Mouse (Mus musculus) stomach, postnatal 0 days (tissue): ENCODE measurements at regions not wholly inside any gene's neighbourhood (a gene's known extent, or its start where the extent isn't known, plus 50 kb on each side); places are given as distances from the start of the nearest gene placed in this dataset.

Experiments
- ATAC-seq: fragments of 200-750 bp; cut with Nextera tagmentation; 2 replicates; pipeline ENCODE4 v1.8.0; 2017; ENCODE audit not compliant: low FRiP score, low TSS enrichment
- DNase-seq: peaks from one replicate; pipeline ENCODE4 v3.0.0-alpha.2; 2016; ENCODE audit warnings: low spot score
- H3K27ac ChIP-seq: fragments of 300-500 bp; sonication (generic); replicated peaks from 2 replicates; pipeline ENCODE4 v1.5.1; 2014; ENCODE audit warnings: mild to moderate bottlenecking, control low read depth
- H3K27me3 ChIP-seq: fragments of 300-500 bp; sonication (generic); 2 replicates; pipeline ENCODE4 v1.6.1; 2014; ENCODE audit warnings: low read length; ENCODE audit not compliant: control insufficient read depth, insufficient read depth
- H3K36me3 ChIP-seq: fragments of 300-500 bp; sonication (generic); 2 replicates; pipeline ENCODE4 v1.6.1; 2014; ENCODE audit warnings: low read length, mixed read lengths; ENCODE audit not compliant: control insufficient read depth, insufficient read depth
- H3K4me1 ChIP-seq: fragments of 300-500 bp; sonication (generic); replicated peaks from 2 replicates; pipeline ENCODE4 v1.6.1; 2014; ENCODE audit warnings: antibody characterized with exemption; ENCODE audit not compliant: control insufficient read depth, insufficient read depth
- H3K4me2 ChIP-seq: fragments of 300-500 bp; sonication (generic); replicated peaks from 2 replicates; pipeline ENCODE4 v1.6.1; 2014; ENCODE audit warnings: low read depth, mild to moderate bottlenecking, control low read depth, moderate library complexity
- H3K4me3 ChIP-seq: fragments of 300-500 bp; sonication (generic); 2 replicates; pipeline ENCODE4 v1.5.1; 2014; ENCODE audit warnings: low read depth, low read length, control low read depth
- H3K9ac ChIP-seq: fragments of 300-500 bp; sonication (generic); 2 replicates; pipeline ENCODE4 v1.6.1; 2014; ENCODE audit warnings: mild to moderate bottlenecking, low read length, control low read depth, mixed read lengths
- H3K9me3 ChIP-seq: fragments of 300-500 bp; sonication (generic); 2 replicates; pipeline ENCODE4 v1.6.1; 2016; ENCODE audit warnings: low read length; ENCODE audit not compliant: control insufficient read depth
- CTCF ChIP-seq: IDR thresholded peaks from 2 replicates; pipeline ENCODE4 v1.5.1; 2016; ENCODE audit warnings: antibody characterized with exemption, low read depth, mild to moderate bottlenecking, moderate library complexity
- EP300 ChIP-seq: optimal IDR thresholded peaks from 2 replicates; pipeline ENCODE3; 2016; ENCODE audit warnings: antibody characterized with exemption
- WGBS: fragments of 180-500 bp; shearing (Covaris S2); extraction: QIAGEN DNeasy Blood & Tissue Kit; methylation state at CpG from one replicate; pipeline ENCODE4 v1.1.7; 2014; 5-methylcytosine and 5-hydroxymethylcytosine counted together

DNA sequence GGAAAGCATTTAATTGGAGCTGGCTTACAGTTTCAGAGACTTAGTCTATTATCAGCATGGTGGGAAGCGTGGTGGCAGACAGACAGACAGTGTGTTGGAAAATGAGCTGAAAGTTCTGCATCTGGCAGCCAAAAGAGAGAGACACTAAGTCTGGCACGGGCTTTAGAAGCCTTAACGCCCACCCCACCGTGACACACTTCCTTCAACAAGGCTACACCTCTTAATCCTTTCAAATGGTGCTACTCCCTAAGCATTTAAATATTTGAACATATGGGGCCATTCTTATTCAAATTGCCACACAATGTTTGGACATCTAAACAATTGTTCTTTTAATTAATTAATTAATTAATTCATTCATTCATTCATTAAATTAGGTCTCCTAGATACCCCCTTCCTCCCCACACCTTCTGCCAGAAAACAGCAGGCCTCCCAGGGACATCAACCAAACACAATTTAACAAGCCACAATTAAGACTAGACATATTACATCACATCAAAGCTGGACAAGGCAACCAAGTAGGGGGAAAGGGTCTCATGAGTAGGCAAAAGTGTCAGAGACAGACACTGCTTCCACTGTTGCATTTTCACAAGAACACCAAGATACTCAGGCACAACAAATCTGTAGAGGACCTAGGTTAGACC is 135.4 kb upstream of the Ptbp2 start:
- Histone ChIP-seq H3K36me3 (no peaks in the 10 kb centered on the region), H3K27ac (no peak overlapping the region), H3K4me2 (no peak overlapping the region), H3K9ac (no peak overlapping the region), H3K27me3 (no peaks in the 10 kb centered on the region), H3K4me1 (no peaks in the 10 kb centered on the region), H3K4me3 (no peak overlapping the region), H3K9me3 (no peaks in the 10 kb centered on the region)
- WGBS, result 83% methylated on average over 4 of the region's 4 CpGs
- ATAC-seq, result no peak
- TF ChIP-seq EP300 (no peak), CTCF (no peak)
- no peak for DNase-seq

DNA sequence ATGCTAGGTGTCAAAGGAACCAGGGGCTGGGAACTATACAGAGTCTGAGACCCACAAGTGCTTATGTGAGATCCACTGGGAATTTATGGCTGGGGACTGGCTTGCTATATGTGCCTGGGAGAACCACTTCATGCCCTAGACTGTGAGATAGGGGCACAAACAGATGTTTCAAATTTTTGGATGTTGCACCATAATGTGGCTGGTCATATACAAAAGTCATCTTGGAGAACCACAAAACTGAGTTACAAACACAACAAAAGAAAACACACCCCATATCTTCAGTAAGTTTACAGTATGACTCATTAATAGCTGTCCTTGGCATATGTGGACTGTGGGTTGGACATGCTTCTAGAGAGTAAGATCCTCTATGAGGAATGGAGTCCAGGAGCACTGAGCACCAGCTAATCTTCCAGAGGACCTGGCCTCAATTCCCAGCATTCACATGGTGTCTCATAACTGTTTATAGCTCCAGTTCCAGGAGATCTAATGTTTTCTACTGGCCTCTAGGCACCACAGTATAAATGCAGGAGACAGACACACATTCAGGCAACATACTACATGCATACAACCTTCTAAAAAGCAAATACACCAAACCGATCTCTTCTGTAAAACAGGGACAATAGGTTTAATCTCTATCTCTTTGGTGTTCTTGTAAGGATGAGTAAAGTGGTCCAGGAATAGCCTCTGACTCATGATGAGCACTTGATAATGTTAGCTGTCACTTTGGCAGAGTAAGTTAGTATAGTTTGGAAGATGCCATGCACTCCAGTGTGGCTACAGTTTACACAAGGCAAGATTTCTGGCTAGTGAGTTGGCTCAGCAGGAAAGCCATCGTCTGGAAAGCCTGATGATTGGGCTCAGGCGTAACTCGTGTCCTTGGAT is 132.0 kb upstream of the Ptbp2 start:
- Histone ChIP-seq H3K9me3 (no peaks in the 10 kb centered on the region), H3K27ac (no peak overlapping the region), H3K9ac (no peak overlapping the region), H3K4me3 (no peak overlapping the region), H3K4me2 (no peak overlapping the region), H3K4me1 (no peaks in the 10 kb centered on the region), H3K36me3 (no peaks in the 10 kb centered on the region), H3K27me3 (no peaks in the 10 kb centered on the region)
- TF ChIP-seq EP300, result no peak
- 67% methylated on average over 4 of the region's 4 CpGs for WGBS
- no peak for ATAC-seq
- DNase-seq, result no peak

DNA sequence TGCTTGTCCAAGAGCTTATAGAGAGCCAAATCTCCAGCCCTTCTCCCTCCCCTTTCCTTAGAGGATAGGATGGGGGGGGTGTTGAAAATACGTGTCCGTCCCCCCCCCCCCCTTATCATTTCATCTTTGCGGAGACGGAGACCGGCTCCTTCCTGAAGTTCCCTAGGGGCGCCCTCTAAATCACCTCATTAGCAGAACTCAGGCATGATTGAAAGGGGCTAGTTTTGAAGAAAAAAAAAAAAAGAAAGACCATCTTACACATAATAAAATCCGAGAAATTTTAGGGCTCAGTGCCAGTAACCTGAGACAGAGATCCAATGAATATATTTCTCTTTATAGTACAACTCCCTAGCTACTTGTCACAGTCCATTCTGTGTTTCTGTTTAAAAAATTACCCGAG is 127.3 kb upstream of the Ptbp2 start:
- no peaks in the 10 kb centered on the region for H3K9me3 ChIP-seq
- no peak overlapping the region for H3K4me2 ChIP-seq
- no peak overlapping the region for H3K4me3 ChIP-seq
- no peaks in the 10 kb centered on the region for H3K36me3 ChIP-seq
- H3K27ac ChIP-seq, result no peak overlapping the region
- WGBS, result 51% methylated on average over 6 of the region's 8 CpGs
- H3K27me3 ChIP-seq, result no peaks in the 10 kb centered on the region
- DNase-seq (no peak), ATAC-seq (no peak)
- H3K9ac ChIP-seq, result no peak overlapping the region
- H3K4me1 ChIP-seq, result no peaks in the 10 kb centered on the region
- TF ChIP-seq CTCF (no peak), EP300 (no peak)

DNA sequence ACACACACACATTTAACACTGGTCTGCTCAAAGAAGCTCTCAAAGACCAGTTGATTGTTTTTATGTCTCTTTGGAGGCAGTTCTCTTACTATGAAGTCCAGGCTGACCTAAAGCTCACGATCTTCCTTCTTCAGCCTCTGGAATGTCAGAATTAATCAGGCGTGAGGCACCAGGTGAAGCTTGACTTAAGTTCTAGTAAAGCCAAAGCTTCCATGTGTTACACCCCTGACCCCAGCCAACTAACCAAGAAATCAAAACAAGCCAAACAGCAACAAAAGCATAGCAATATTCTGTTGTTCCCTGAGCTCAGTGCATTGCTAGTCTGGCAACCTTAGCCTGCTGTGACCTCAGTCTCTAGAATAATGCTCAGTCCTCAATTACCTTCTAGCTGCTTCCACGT is 120.0 kb upstream of the Ptbp2 start:
- H3K36me3 ChIP-seq, result no peaks in the 10 kb centered on the region
- H3K9ac ChIP-seq, result no peak overlapping the region
- no peak for TF ChIP-seq CTCF
- no peak for TF ChIP-seq EP300
- no peaks in the 10 kb centered on the region for H3K27me3 ChIP-seq
- no peak for ATAC-seq
- no peak overlapping the region for H3K4me2 ChIP-seq
- DNase-seq, result no peak
- H3K27ac ChIP-seq, result no peak overlapping the region
- no peaks in the 10 kb centered on the region for H3K9me3 ChIP-seq
- WGBS, result 66% methylated on average over 3 of the region's 3 CpGs
- H3K4me1 ChIP-seq, result no peaks in the 10 kb centered on the region
- H3K4me3 ChIP-seq, result no peak overlapping the region

DNA sequence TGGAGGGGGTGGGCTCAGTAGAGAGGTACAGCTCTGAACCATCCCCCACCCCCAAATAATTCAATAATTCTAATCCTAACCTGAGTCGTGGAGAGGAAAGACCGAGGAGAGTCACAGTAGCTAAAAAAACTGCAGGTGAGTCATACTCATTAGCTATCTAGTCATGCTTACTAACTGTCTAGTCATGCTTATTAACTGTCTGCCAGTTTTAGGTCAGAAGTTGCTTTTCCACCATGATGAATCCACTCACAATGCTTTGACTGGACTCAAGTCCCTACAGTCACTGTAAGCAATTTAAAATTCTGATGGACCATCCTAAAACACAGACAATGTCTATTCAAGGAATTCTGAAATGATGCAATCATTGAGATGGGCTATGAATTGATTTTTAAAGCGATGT is 110.9 kb upstream of the Ptbp2 start:
- TF ChIP-seq CTCF (no peak), EP300 (no peak)
- H3K27me3 ChIP-seq, result no peaks in the 10 kb centered on the region
- ATAC-seq, result no peak
- no peaks in the 10 kb centered on the region for H3K36me3 ChIP-seq
- no peak overlapping the region for H3K27ac ChIP-seq
- H3K9ac ChIP-seq, result no peak overlapping the region
- H3K4me2 ChIP-seq, result no peak overlapping the region
- no peaks in the 10 kb centered on the region for H3K4me1 ChIP-seq
- no peaks in the 10 kb centered on the region for H3K9me3 ChIP-seq
- no peak overlapping the region for H3K4me3 ChIP-seq
- 77% methylated on average over 3 of the region's 3 CpGs for WGBS
- no peak for DNase-seq

DNA sequence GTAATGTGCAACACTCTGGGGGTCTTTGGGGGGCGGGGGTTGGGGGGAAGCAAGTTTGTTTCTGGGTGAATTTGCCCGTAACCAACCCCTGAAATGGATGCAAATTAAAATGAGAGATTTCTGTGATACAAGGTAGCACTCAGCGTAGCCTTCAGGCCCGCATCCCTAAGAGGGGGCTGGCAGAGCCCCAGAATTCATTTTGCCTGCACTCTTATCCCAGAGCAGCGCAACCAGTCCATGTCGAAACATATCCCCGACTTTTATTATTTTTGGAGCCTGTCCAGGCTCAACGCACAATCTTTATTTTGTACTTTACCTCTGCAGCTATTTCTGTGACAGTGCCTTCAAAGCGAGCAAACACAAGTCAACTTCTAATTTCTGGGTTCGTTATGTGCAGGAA is 109.8 kb upstream of the Ptbp2 start:
- Histone ChIP-seq H3K36me3 (no peaks in the 10 kb centered on the region), H3K27ac (no peak overlapping the region), H3K4me1 (no peaks in the 10 kb centered on the region), H3K9me3 (no peaks in the 10 kb centered on the region), H3K4me2 (peak overlapping the region; percentile 41), H3K9ac (no peak overlapping the region), H3K27me3 (no peaks in the 10 kb centered on the region), H3K4me3 (no peak overlapping the region)
- no peak for TF ChIP-seq EP300
- no peak for TF ChIP-seq CTCF
- WGBS, result 39% methylated on average over 10 of the region's 10 CpGs
- ATAC-seq, result no peak
- no peak for DNase-seq
